Mouse (Mus musculus): Measurements from ENCODE around the gene Adck1.

DNA sequence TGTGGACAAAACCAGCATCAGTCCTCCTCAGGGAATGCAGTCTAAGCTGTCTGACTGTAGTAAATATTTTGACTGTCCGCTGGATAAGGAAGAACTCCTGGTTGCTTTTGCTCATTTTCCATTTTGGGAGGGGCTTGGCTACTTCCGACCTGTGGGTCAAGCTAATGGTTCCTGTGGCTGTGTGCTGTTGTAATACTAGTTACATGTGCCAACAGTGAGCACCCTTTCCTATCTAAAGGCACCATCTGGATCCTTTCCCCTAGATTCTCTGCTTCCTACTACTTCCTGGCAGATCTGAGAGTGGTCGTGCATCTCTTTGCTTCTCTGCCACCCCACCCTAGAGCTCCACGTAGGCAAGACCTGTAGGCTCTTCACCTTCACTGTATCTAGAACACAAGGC is 7.3 kb downstream of the Adck1 start:
- TF ChIP-seq POLR2A (IDR thresholded peaks at IDR 0.05; ENCODE audit: insufficient read depth, low read length) (no peak), CTCF (IDR thresholded peaks at IDR 0.05; ENCODE audit: low read depth, low read length) (no peak), EP300 (IDR thresholded peaks at IDR 0.05; ENCODE audit: insufficient read depth, low read depth, low read length) (no peak)

Data from ES-Bruce4 (cell line).